Mouse (Mus musculus) forebrain, postnatal 0 days (tissue): Measurements from ENCODE around the gene Pex7. TPM values are rescaled to one million over a fixed set of nuclear protein-coding genes. Genes with fewer than 3 reads are reported as not detected.

Experiments
- ATAC-seq: fragments of 200-750 bp; cut with Nextera tagmentation; 2 replicates; pipeline ENCODE4 v1.8.0; 2017; ENCODE audit warnings: mild to moderate bottlenecking, moderate library complexity
- DNase-seq: peaks from one replicate; pipeline ENCODE4 v3.0.0-alpha.2; 2015
- H3K27ac ChIP-seq: fragments of 300-500 bp; sonication (generic); 2 replicates; pipeline ENCODE4 v1.5.1; 2014; ENCODE audit warnings: low read depth, mild to moderate bottlenecking, antibody characterized with exemption, low read length, moderate library complexity, mixed read lengths
- H3K27me3 ChIP-seq: fragments of 300-500 bp; sonication (generic); 2 replicates; pipeline ENCODE4 v1.6.1; 2014; ENCODE audit warnings: mild to moderate bottlenecking, low read length, mixed read lengths; ENCODE audit not compliant: insufficient read depth
- H3K36me3 ChIP-seq: fragments of 300-500 bp; sonication (generic); 2 replicates; pipeline ENCODE4 v1.6.1; 2014; ENCODE audit warnings: mild to moderate bottlenecking, moderate library complexity; ENCODE audit not compliant: insufficient read depth
- H3K4me1 ChIP-seq: fragments of 300-500 bp; sonication (generic); 2 replicates; pipeline ENCODE4 v1.6.1; 2014; ENCODE audit warnings: antibody characterized with exemption; ENCODE audit not compliant: insufficient read depth
- H3K4me2 ChIP-seq: fragments of 300-500 bp; sonication (generic); 2 replicates; pipeline ENCODE4 v1.6.1; 2014; ENCODE audit warnings: low read depth, mild to moderate bottlenecking, moderate library complexity
- H3K4me3 ChIP-seq: fragments of 300-500 bp; sonication (generic); 2 replicates; pipeline ENCODE4 v1.5.1; 2014; ENCODE audit warnings: low read depth, low read length, mixed read lengths
- H3K9ac ChIP-seq: fragments of 300-500 bp; sonication (generic); 2 replicates; pipeline ENCODE4 v1.6.1; 2014; ENCODE audit warnings: mild to moderate bottlenecking
- H3K9me3 ChIP-seq: fragments of 300-500 bp; sonication (generic); 2 replicates; pipeline ENCODE4 v1.6.1; 2016; ENCODE audit warnings: low read length
- CTCF ChIP-seq: sonication (generic); IDR thresholded peaks from 2 replicates; pipeline ENCODE4 v1.5.1; 2016; ENCODE audit warnings: antibody characterized with exemption, control low read depth, low read depth
- WGBS: fragments of 180-500 bp; shearing (Covaris S2); extraction: QIAGEN DNeasy Blood & Tissue Kit; methylation state at CpG from one replicate; pipeline ENCODE4 v1.1.7; 2014; 5-methylcytosine and 5-hydroxymethylcytosine counted together
- polyA plus RNA-seq: library from polyadenylated mRNA; unstranded; fragments of >200 nt; fragmentation: Nextera tagmentation; extraction: Ambion mirVana; gene quantifications from 2 replicates; pipeline ENCODE4 v1.2.1, GENCODE M21; 2015
- total RNA-seq: library from RNA; depleted of rRNA; stranded (reverse); fragments of >200 nt; gene quantifications from 2 replicates; pipeline ENCODE4 v1.2.3, GENCODE M21; 2014

Pex7 gene
- total and polyA plus RNA-seq, 2 experiments from 2014 or later, result 31.2 to 38.2 TPM

- H3K36me3 ChIP-seq, result no peaks in the 10 kb centered on the region
- H3K27me3 ChIP-seq, result no peaks in the 10 kb centered on the region
- no peaks in the 10 kb centered on the region for H3K9me3 ChIP-seq
- no peak overlapping the region for H3K9ac ChIP-seq
- no peak for TF ChIP-seq CTCF
- H3K27ac ChIP-seq, result no peak overlapping the region
- peak; percentile 49 for DNase-seq
- no peak for ATAC-seq
- H3K4me2 ChIP-seq, result no peak overlapping the region
- 36% methylated on average over 4 of the region's 4 CpGs for WGBS
- no peak overlapping the region for H3K4me3 ChIP-seq
- H3K4me1 ChIP-seq, result no peaks in the 10 kb centered on the region
These were observed 14.9 kb upstream of the Pex7 start for GRCm38 (mm10) chr10:19922410-19922809.

- TF ChIP-seq CTCF, result peak; percentile 65
- no peak overlapping the region for H3K9ac ChIP-seq
- WGBS, result 67% methylated on average over 1 of the region's 1 CpGs
- H3K36me3 ChIP-seq, result no peaks in the 10 kb centered on the region
- H3K27ac ChIP-seq, result no peak overlapping the region
- DNase-seq, result peak; percentile 54
- no peak overlapping the region for H3K4me3 ChIP-seq
- H3K4me1 ChIP-seq, result no peaks in the 10 kb centered on the region
- no peaks in the 10 kb centered on the region for H3K27me3 ChIP-seq
- H3K9me3 ChIP-seq, result no peaks in the 10 kb centered on the region
- H3K4me2 ChIP-seq, result no peak overlapping the region
- peak; percentile 90 for ATAC-seq
These were observed 7.8 kb upstream of the Pex7 start for GRCm38 (mm10) chr10:19915301-19915700.

- Histone ChIP-seq H3K9me3 (no peaks in the 10 kb centered on the region), H3K27ac (no peak overlapping the region), H3K4me1 (no peaks in the 10 kb centered on the region), H3K27me3 (no peaks in the 10 kb centered on the region), H3K36me3 (no peaks in the 10 kb centered on the region), H3K4me2 (no peak overlapping the region), H3K4me3 (no peak overlapping the region), H3K9ac (no peak overlapping the region)
- ATAC-seq (no peak), DNase-seq (no peak)
- no peak for TF ChIP-seq CTCF
- 89% methylated on average over 4 of the region's 4 CpGs for WGBS
These were observed 6.3 kb upstream of the Pex7 start for GRCm38 (mm10) chr10:19913806-19914205.

- peak; percentile 53 for DNase-seq
- no peak overlapping the region for H3K4me3 ChIP-seq
- H3K4me1 ChIP-seq, result no peaks in the 10 kb centered on the region
- TF ChIP-seq CTCF, result peak; percentile 63
- H3K27me3 ChIP-seq, result no peaks in the 10 kb centered on the region
- WGBS, result 19% methylated on average over 1 of the region's 1 CpGs
- no peak overlapping the region for H3K9ac ChIP-seq
- no peak overlapping the region for H3K27ac ChIP-seq
- no peaks in the 10 kb centered on the region for H3K36me3 ChIP-seq
- H3K9me3 ChIP-seq, result no peaks in the 10 kb centered on the region
- no peak overlapping the region for H3K4me2 ChIP-seq
- ATAC-seq, result no peak
These were observed 4.1 kb upstream of the Pex7 start for GRCm38 (mm10) chr10:19911583-19911982.

- no peaks in the 10 kb centered on the region for H3K36me3 ChIP-seq
- no peaks in the 10 kb centered on the region for H3K4me1 ChIP-seq
- DNase-seq (no peak), ATAC-seq (no peak)
- H3K4me2 ChIP-seq, result no peak overlapping the region
- H3K27me3 ChIP-seq, result no peaks in the 10 kb centered on the region
- H3K9ac ChIP-seq, result no peak overlapping the region
- no peak overlapping the region for H3K4me3 ChIP-seq
- no peaks in the 10 kb centered on the region for H3K9me3 ChIP-seq
- WGBS, result 94% methylated on average over 2 of the region's 2 CpGs
- no peak for TF ChIP-seq CTCF
- no peak overlapping the region for H3K27ac ChIP-seq
These were observed 3.0 kb upstream of the Pex7 start for GRCm38 (mm10) chr10:19910516-19910915.

GRCm38 (mm10) chr10:19908076-19908475 is 587 bp upstream of the Pex7 start:
- H3K4me1 ChIP-seq, result no peaks in the 10 kb centered on the region
- TF ChIP-seq CTCF, result no peak
- no peaks in the 10 kb centered on the region for H3K27me3 ChIP-seq
- H3K36me3 ChIP-seq, result no peaks in the 10 kb centered on the region
- no peak overlapping the region for H3K4me3 ChIP-seq
- 80% methylated on average over 2 of the region's 2 CpGs for WGBS
- ATAC-seq, result no peak
- DNase-seq, result no peak
- H3K4me2 ChIP-seq, result no peak overlapping the region
- no peak overlapping the region for H3K27ac ChIP-seq
- no peaks in the 10 kb centered on the region for H3K9me3 ChIP-seq
- H3K9ac ChIP-seq, result no peak overlapping the region

- TF ChIP-seq CTCF, result no peak
- no peaks in the 10 kb centered on the region for H3K36me3 ChIP-seq
- H3K9me3 ChIP-seq, result no peaks in the 10 kb centered on the region
- H3K4me2 ChIP-seq, result no peak overlapping the region
- DNase-seq, result no peak
- no peak overlapping the region for H3K27ac ChIP-seq
- no peaks in the 10 kb centered on the region for H3K4me1 ChIP-seq
- H3K9ac ChIP-seq, result no peak overlapping the region
- H3K27me3 ChIP-seq, result no peaks in the 10 kb centered on the region
- 81% methylated on average over 13 of the region's 13 CpGs for WGBS
- no peak overlapping the region for H3K4me3 ChIP-seq
- no peak for ATAC-seq
These were observed 3.2 kb downstream of the Pex7 start for GRCm38 (mm10) chr10:19904077-19904820.
